Mouse (Mus musculus) forebrain, embryonic 12.5 days (tissue): ENCODE results near the gene Spred2. TPM values are rescaled to one million over a fixed set of nuclear protein-coding genes. Genes with fewer than 3 reads are reported as not detected.
"Not testable (repeated sequence)": the region's sequence is repeated elsewhere in the genome, so short reads cannot be mapped to it uniquely, and the experiment has no call there.

Source experiments
- ATAC-seq: fragments of 200-750 bp; cut with Nextera tagmentation; 2 replicates; pipeline ENCODE4 v1.8.0; 2017; ENCODE audit warnings: moderate TSS enrichment; ENCODE audit not compliant: low FRiP score
- H3K27ac ChIP-seq: fragments of 300-500 bp; sonication (generic); 2 replicates; pipeline ENCODE4 v1.5.1; 2016; ENCODE audit warnings: mild to moderate bottlenecking
- H3K27me3 ChIP-seq: fragments of 300-500 bp; sonication (generic); 2 replicates; pipeline ENCODE4 v1.6.1; 2016; ENCODE audit warnings: mild to moderate bottlenecking
- H3K36me3 ChIP-seq: fragments of 300-500 bp; sonication (generic); replicated peaks from 2 replicates; pipeline ENCODE4 v1.6.1; 2016; ENCODE audit warnings: mild to moderate bottlenecking
- H3K4me1 ChIP-seq: fragments of 300-500 bp; sonication (generic); 2 replicates; pipeline ENCODE4 v1.6.1; 2016
- H3K4me2 ChIP-seq: fragments of 300-500 bp; sonication (generic); 2 replicates; pipeline ENCODE4 v1.6.1; 2016; ENCODE audit warnings: mild to moderate bottlenecking, moderate library complexity
- H3K4me3 ChIP-seq: fragments of 300-500 bp; sonication (generic); replicated peaks from 2 replicates; pipeline ENCODE4 v1.5.1; 2016; ENCODE audit warnings: mild to moderate bottlenecking
- H3K9ac ChIP-seq: fragments of 300-500 bp; sonication (generic); 2 replicates; pipeline ENCODE4 v1.6.1; 2016; ENCODE audit warnings: mild to moderate bottlenecking
- H3K9me3 ChIP-seq: fragments of 300-500 bp; sonication (generic); 2 replicates; pipeline ENCODE4 v1.6.1; 2016
- WGBS: fragments of 180-500 bp; shearing (Covaris S2); methylation state at CpG from one replicate; pipeline ENCODE4 v1.1.7; 2016; 5-methylcytosine and 5-hydroxymethylcytosine counted together
- polyA plus RNA-seq: library from polyadenylated mRNA; unstranded; fragments of >200 nt; fragmentation: Nextera tagmentation; extraction: Ambion mirVana; gene quantifications from 2 replicates; pipeline ENCODE4 v1.2.1, GENCODE M21; 2016

The Spred2 gene
- polyA plus RNA-seq, 1 experiment from 2014 or later, result 8.1 TPM

DNA sequence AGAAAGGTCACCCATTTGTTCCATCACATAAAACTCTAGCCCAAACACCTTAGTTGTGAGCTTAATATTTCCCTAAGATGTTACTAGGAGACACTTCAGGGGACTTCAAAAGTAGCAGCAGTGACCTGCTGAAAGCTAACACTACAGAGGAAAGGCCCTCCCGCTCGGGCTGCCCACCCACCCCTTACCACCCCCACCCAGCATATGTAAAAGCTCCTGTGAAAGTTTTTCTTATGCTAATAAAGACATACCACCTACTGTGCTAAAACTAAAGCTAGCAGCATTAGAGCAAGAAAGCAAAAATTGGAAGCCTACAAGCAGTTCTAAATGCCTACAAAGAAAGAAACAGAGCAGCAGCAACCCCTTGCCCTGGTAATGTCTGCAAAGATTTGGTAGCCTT lies 139.9 kb downstream of the Spred2 start:
- peaks cover 49% of the 10 kb centered on the region for H3K36me3 ChIP-seq
- peaks cover 13% of the 10 kb centered on the region for H3K4me1 ChIP-seq
- H3K27ac ChIP-seq, H3K9ac ChIP-seq, H3K9me3 ChIP-seq, H3K4me3 ChIP-seq, ATAC-seq, H3K27me3 ChIP-seq, H3K4me2 ChIP-seq: not testable (repeated sequence)
- 18% methylated on average over 2 of the region's 2 CpGs for WGBS

DNA sequence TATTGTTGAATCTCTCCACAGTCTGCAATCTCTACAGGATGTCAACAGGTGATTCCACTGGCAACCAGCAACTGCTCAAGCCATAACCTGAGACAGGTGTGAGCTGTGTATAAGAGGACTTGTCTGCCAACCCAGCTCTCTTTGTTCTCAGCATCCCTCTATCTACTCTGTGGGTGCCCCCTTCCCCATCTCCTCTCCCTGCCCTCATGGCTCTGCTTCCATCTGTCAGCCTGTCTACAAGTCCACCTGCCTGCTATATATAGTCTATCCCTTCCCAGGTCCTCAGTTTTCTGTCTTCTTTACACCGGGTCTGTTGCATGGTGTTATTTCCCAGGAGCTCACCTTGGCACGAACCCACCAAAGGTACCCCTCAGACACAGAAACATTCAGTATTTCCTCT lies 140.8 kb downstream of the Spred2 start:
- Histone ChIP-seq H3K4me3 (no peak overlapping the region), H3K4me1 (peaks cover 13% of the 10 kb centered on the region), H3K27me3 (no peaks in the 10 kb centered on the region), H3K9me3 (no peaks in the 10 kb centered on the region), H3K27ac (no peak overlapping the region), H3K4me2 (no peak overlapping the region), H3K36me3 (peaks cover 49% of the 10 kb centered on the region), H3K9ac (no peak overlapping the region)
- 91% methylated on average over 2 of the region's 2 CpGs for WGBS
- ATAC-seq, result no peak

DNA sequence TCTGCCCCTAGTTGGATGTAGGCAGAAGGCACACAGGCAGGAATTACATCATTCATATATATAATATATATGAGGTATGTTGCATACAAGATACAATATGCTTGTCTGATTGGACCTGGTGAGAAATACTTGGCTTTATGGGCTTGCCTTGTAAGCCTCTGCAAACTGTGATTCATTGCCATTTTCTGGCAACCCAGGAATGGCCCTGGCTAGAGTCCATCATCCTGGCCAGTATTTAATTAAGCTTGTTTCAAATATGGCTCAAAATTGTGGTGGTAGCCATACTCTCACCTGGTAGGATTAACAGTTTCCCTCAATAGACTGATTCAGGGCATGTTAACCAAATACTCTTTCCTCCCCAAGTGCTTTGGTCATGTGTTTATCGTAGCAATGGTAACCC lies 141.9 kb downstream of the Spred2 start:
- 91% methylated on average over 1 of the region's 1 CpGs for WGBS

DNA sequence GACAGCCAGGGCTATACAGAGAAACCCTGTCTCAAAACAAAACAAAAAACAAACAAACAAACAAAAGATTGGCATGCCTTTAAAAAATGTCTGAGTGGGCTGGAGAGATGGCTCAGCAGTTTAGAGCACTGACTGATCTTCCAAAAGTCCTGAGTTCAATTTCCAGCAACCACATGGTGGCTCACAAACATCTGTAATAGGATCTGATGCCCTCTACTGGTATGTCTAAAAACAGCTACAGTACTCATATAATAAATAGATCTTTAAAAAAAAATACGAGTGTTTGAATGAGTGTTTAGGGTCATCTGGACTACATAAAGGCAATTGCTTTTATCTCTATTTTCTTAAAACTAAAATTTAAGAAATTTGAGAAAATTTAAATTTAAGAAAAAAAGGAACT lies 143.3 kb downstream of the Spred2 start:
- WGBS, result 71% methylated on average over 1 of the region's 1 CpGs
- peaks cover 51% of the 10 kb centered on the region for H3K36me3 ChIP-seq

More for the DNA sequence above, 141.9 kb downstream of the Spred2 start:
- no peak overlapping the region for H3K9ac ChIP-seq
- no peak overlapping the region for H3K4me2 ChIP-seq
- H3K4me3 ChIP-seq, result no peak overlapping the region
- peaks cover 13% of the 10 kb centered on the region for H3K4me1 ChIP-seq
- H3K9me3 ChIP-seq, result no peaks in the 10 kb centered on the region
- no peak for ATAC-seq
- H3K36me3 ChIP-seq, result peaks cover 46% of the 10 kb centered on the region
- no peaks in the 10 kb centered on the region for H3K27me3 ChIP-seq
- H3K27ac ChIP-seq, result no peak overlapping the region

DNA sequence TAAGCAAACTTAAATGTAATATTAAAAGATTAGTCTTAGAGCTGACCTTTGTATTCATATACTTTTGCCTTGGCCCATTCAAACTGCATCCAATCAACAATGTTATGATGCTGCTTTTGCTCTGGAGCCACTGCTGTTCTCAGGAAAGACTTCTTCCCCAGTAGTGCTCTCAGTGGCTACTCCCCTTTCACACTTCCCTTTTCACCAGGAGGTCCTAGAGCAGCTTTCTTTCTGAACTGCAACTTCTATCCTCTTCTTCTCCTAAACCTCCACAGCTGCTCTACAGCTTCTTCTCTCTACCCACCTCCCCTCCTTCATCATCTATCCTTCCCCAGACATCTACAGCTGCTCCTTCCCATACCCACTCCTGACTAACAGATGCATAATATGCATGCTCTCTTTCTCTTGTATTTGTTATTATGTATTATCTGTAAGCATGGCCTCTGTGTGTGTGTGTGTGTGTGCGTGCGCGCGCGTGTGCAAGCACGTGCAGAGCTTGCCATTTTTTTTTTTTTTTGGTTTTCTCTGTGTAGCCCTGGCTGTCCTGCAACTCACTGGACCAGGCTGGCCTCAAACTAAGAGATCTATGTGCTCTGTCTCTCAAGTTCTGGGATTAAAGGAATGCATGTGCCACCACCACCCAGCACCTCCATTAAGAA lies 144.3 kb downstream of the Spred2 start:
- Histone ChIP-seq H3K27ac (no peak overlapping the region), H3K9me3 (no peaks in the 10 kb centered on the region), H3K27me3 (no peaks in the 10 kb centered on the region), H3K36me3 (peaks cover 57% of the 10 kb centered on the region), H3K4me1 (peaks cover 13% of the 10 kb centered on the region), H3K4me3 (no peak overlapping the region), H3K4me2 (no peak overlapping the region), H3K9ac (no peak overlapping the region)
- no peak for ATAC-seq
- WGBS, result 100% methylated on average over 6 of the region's 6 CpGs

More for the DNA sequence above, 143.3 kb downstream of the Spred2 start:
- H3K9me3 ChIP-seq, result no peaks in the 10 kb centered on the region
- no peak for ATAC-seq
- H3K9ac ChIP-seq, result no peak overlapping the region
- H3K4me3 ChIP-seq, result no peak overlapping the region
- no peak overlapping the region for H3K27ac ChIP-seq
- no peak overlapping the region for H3K4me2 ChIP-seq
- no peaks in the 10 kb centered on the region for H3K27me3 ChIP-seq
- H3K4me1 ChIP-seq, result peaks cover 13% of the 10 kb centered on the region

DNA sequence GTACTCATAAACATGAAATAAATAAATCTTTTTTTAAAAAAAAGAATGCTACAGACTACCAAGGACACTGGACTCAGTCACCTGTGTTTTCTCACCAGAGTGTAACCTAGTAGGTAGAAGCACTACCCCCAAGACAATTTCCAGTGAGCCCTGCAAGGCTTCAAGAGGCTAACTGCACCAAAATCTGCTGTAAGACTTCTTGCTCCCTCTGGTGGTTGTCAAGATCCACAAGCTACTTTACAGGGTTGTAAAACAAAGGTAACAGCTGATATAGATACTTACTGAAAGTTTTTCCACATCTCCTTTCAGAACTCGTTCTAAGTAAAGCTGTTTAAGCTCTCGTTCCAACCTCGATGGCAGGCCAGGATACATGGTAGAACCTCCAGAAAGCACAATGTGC lies 148.0 kb downstream of the Spred2 start:
- H3K4me1 ChIP-seq, result no peaks in the 10 kb centered on the region
- H3K9me3 ChIP-seq, result no peaks in the 10 kb centered on the region
- ATAC-seq, result no peak
- H3K36me3 ChIP-seq, result peaks cover 47% of the 10 kb centered on the region
- no peak overlapping the region for H3K4me2 ChIP-seq
- 91% methylated on average over 3 of the region's 3 CpGs for WGBS
- no peak overlapping the region for H3K4me3 ChIP-seq
- no peak overlapping the region for H3K9ac ChIP-seq
- no peaks in the 10 kb centered on the region for H3K27me3 ChIP-seq
- no peak overlapping the region for H3K27ac ChIP-seq

DNA sequence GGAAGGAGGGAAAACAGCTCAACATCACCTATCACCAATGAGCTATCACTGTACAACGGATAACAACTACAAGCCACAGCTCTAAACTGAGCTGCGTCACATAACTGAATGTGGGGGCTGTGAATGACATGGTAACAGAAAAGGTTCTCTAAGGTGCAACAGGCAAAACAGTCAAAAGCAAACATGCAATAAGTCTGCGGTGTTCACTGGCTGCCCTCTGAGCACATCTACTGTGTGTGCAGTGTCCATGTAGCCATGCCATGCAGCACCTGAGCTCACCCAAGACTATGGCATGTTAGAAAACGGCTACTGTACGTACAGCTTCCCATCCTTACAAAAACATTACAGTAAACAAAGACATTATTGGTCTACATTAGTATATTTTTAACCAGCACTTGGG lies 148.7 kb downstream of the Spred2 start:
- 92% methylated on average over 5 of the region's 5 CpGs for WGBS
- Histone ChIP-seq H3K4me3 (no peak overlapping the region), H3K4me2 (no peak overlapping the region), H3K27ac (no peak overlapping the region), H3K27me3 (no peaks in the 10 kb centered on the region), H3K4me1 (no peaks in the 10 kb centered on the region), H3K36me3 (peaks cover 48% of the 10 kb centered on the region), H3K9me3 (no peaks in the 10 kb centered on the region), H3K9ac (no peak overlapping the region)
- no peak for ATAC-seq

Other genes with a start within 250 kb of the Spred2 start
- 137 and 150 TPM in 2 replicates for gene Actr2, start 188.5 kb downstream of the Spred2 start, polyA plus RNA-seq